Mouse (Mus musculus) spleen, embryonic (tissue): ENCODE results near the gene Cd163.
"Not testable (repeated sequence)": the region's sequence is repeated elsewhere in the genome, so short reads cannot be mapped to it uniquely, and the experiment has no call there.

ENCODE experiments used
- CTCF ChIA-PET: fragments of 350-600 bp; sonication (Branson Sonifier 250); formaldehyde crosslinking; loops from one replicate; lab custom pipeline; 2022; lab: Charles Lee

Cd163 gene

GRCm38 (mm10) chr6:124304356-124304755 lies at the start of gene Cd163:
Cd163 (plus strand) TSS chr6:124304656.
- CTCF ChIA-PET: no interaction called here

GRCm38 (mm10) chr6:124255721-124256470 lies 48.6 kb upstream of the Cd163 start:
- CTCF ChIA-PET: no interaction called here

- CTCF ChIA-PET: interaction anchor here (0.6 to 0.8 kb wide), 3 partner anchors 58 to 198 kb away, joined by 3 to 10 read pairs (median 4); no protein-coding TSS in a partner anchor
Observed at GRCm38 (mm10) chr6:124260198-124260931, 44.1 kb upstream of the Cd163 start.

GRCm38 (mm10) chr6:124262696-124263095 lies 41.8 kb upstream of the Cd163 start:
- CTCF ChIA-PET: interaction anchor here (0.7 kb wide), 1 partner anchor 119 kb away, joined by 3 read pairs; no protein-coding TSS in a partner anchor

- CTCF ChIA-PET: no interaction called here
Observed at GRCm38 (mm10) chr6:124273231-124273880, 31.1 kb upstream of the Cd163 start.

GRCm38 (mm10) chr6:124277641-124278040 lies 26.8 kb upstream of the Cd163 start:
- CTCF ChIA-PET: no interaction called here

GRCm38 (mm10) chr6:124278291-124278690 lies 26.2 kb upstream of the Cd163 start:
- CTCF ChIA-PET: no interaction called here

- CTCF ChIA-PET: interaction anchor here (0.5 kb wide), 1 partner anchor 39 kb away, joined by 4 read pairs; no protein-coding TSS in a partner anchor
Observed at GRCm38 (mm10) chr6:124282731-124283130, 21.7 kb upstream of the Cd163 start.

GRCm38 (mm10) chr6:124297378-124297777 lies 7.1 kb upstream of the Cd163 start:
- CTCF ChIA-PET: not testable (repeated sequence)

- CTCF ChIA-PET: no interaction called here
Observed at GRCm38 (mm10) chr6:124301447-124302192, 2.8 kb upstream of the Cd163 start.

- CTCF ChIA-PET: no interaction called here
Observed at GRCm38 (mm10) chr6:124308935-124309334, 4.5 kb downstream of the Cd163 start.

- CTCF ChIA-PET: no interaction called here
Observed at GRCm38 (mm10) chr6:124312292-124312691, 7.8 kb downstream of the Cd163 start.

GRCm38 (mm10) chr6:124320371-124320770 lies 15.9 kb downstream of the Cd163 start:
- CTCF ChIA-PET: no interaction called here

GRCm38 (mm10) chr6:124321481-124322475 lies 17.3 kb downstream of the Cd163 start:
- CTCF ChIA-PET: interaction anchor here (0.6 to 0.7 kb wide), 2 partner anchors 39 to 440 kb away, joined by 4 to 5 read pairs; no protein-coding TSS in a partner anchor

- CTCF ChIA-PET: no interaction called here
Observed at GRCm38 (mm10) chr6:124328394-124328991, 24.0 kb downstream of the Cd163 start.

- CTCF ChIA-PET: no interaction called here
Observed at GRCm38 (mm10) chr6:124329622-124330021, 25.2 kb downstream of the Cd163 start.

GRCm38 (mm10) chr6:124345096-124345495 lies 40.6 kb downstream of the Cd163 start:
- CTCF ChIA-PET: interaction anchor here (0.7 kb wide), 1 partner anchor 181 kb away, joined by 3 read pairs; no protein-coding TSS in a partner anchor

- CTCF ChIA-PET: no interaction called here
Observed at GRCm38 (mm10) chr6:124346613-124347012, 42.2 kb downstream of the Cd163 start.

- CTCF ChIA-PET: interaction anchor here (0.6 kb wide), 1 partner anchor 101 kb away, joined by 4 read pairs; no protein-coding TSS in a partner anchor
Observed at GRCm38 (mm10) chr6:124353246-124353645, 48.8 kb downstream of the Cd163 start.
